ENCODE assay signal across 12 mouse cellular contexts in the genomic region with DNA sequence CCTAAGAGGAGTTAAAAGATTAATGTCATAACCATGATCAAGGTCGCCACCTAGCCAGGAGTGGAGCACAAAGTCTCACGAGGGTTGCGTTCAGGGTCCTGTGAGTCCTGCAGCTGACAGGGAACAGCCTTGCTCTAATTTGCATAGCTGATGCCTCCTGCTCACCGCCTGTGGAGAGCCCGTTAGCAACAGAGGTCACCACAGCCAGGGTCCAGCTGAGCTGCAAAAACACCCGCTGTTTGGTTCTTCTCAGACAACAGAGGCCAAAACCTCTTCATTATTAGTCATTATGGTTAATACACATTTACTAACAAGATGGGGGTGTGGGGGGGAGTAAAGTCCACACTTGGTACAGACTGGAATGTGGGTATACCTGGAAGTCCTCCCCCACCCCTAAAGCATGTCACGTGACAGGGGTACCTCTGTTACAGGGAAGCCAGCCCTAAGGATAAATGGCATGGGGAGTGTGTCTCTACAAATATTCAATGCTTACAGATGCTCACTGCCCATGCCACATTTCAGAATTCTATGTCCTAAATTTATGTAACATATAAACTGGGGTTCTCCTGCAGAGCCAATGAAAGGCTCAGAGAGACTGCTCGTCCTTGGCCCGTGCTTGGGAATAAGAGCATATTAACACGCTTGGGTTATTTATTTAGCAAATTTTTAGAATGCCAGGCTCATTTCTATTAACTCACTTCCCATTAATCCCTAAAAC.
A peak's percentile ranks its signal among the peaks of the same experiment; 100 is the strongest.
DNase-seq lines count a peak whose midpoint lies in the region; ATAC-seq and TF ChIP-seq lines count a peak whose summit lies in the region.
"Had no signal": no experiment of that assay in that cellular context is flagged by ENCODE, and none has a peak within 500 bp of the region (broad histone marks: within the 10 kb centered on the region; RNA-seq: fewer than 3 reads in every experiment).

No protein-coding gene starts in this region.

- no peak for TF ChIP-seq CTCF in gastrocnemius, adult 2 months (IDR thresholded peaks at IDR 0.05)

- peak; percentile 56 for DNase-seq in kidney, adult 11 months
- peak; percentile 81 for DNase-seq in R1 (ENCODE audit: low read depth, low spot score)
- peak; percentile 38 to 47 for DNase-seq in cerebellum, postnatal 36 days
- peak; percentile 21 to 56 for DNase-seq in kidney, postnatal 36 days
- no peak for DNase-seq in layer of hippocampus, adult 9-10 months (ENCODE audit: low spot score)
- no peak for DNase-seq in right cerebral cortex, adult 18-20 months
- no peak for DNase-seq in gastrocnemius, adult 2 months
- DNase-seq: right cerebral cortex, postnatal 4 days; thymus, adult 18-20 months had no signal

- H3K4me3 ChIP-seq in kidney, embryonic 15.5 days (replicated peaks) = no peak overlapping the region
- H3K4me3 ChIP-seq in gastrocnemius, adult 2 months = no peak overlapping the region
- H3K4me3 ChIP-seq: liver, embryonic 15.5 days had no signal

- no peaks in the 10 kb centered on the region for H3K9me3 ChIP-seq in kidney, embryonic 15.5 days (replicated peaks)
- H3K9me3 ChIP-seq: liver, embryonic 15.5 days had no signal

- ATAC-seq in kidney, embryonic 15.5 days (replicated peaks; ENCODE audit: low FRiP score) = no peak
- ATAC-seq: CD4-positive, CD25-positive, alpha-beta regulatory T cell, adult 4 months had no signal

- no peak overlapping the region for H3K4me2 ChIP-seq in kidney, embryonic 15.5 days
- H3K4me2 ChIP-seq: liver, embryonic 15.5 days had no signal

- H3K9ac ChIP-seq in kidney, embryonic 15.5 days = no peak overlapping the region
- H3K9ac ChIP-seq: liver, embryonic 15.5 days had no signal

- no peaks in the 10 kb centered on the region for H3K27me3 ChIP-seq in kidney, embryonic 15.5 days
- H3K27me3 ChIP-seq: liver, embryonic 15.5 days had no signal

- 19% methylated on average over 10 of the region's 10 CpGs for WGBS in kidney, embryonic 15.5 days

- intact Hi-C loops in gastrocnemius, adult 2 months (cut with DNase I) = no loop called here

- H3K4me1 ChIP-seq in kidney, embryonic 15.5 days = no peaks in the 10 kb centered on the region
- H3K4me1 ChIP-seq: liver, embryonic 15.5 days had no signal

- H3K36me3 ChIP-seq in kidney, embryonic 15.5 days = no peaks in the 10 kb centered on the region
- H3K36me3 ChIP-seq: liver, embryonic 15.5 days had no signal

- no peak overlapping the region for H3K27ac ChIP-seq in kidney, embryonic 15.5 days
- H3K27ac ChIP-seq in gastrocnemius, adult 2 months = no peak overlapping the region
- H3K27ac ChIP-seq: liver, embryonic 15.5 days had no signal

Comparison
In these comparisons a context has a peak if more than half of its experiments do, and no peak if none do; other contexts are left out.
1. DNase-seq: peak in kidney, adult 11 months (single experiment), R1 (single experiment), cerebellum, postnatal 36 days (2 of 2) and kidney, postnatal 36 days (2 of 2); none in layer of hippocampus, adult 9-10 months (single experiment), right cerebral cortex, adult 18-20 months (single experiment) and gastrocnemius, adult 2 months (single experiment).